Mouse (Mus musculus): ENCODE results near the gene Lmf2. TPM values are rescaled to one million over a fixed set of nuclear protein-coding genes. Genes with fewer than 3 reads are reported as not detected.

The Lmf2 gene
- 53.7 and 56.2 TPM in 2 replicates for polyA plus RNA-seq (2016; fragmentation: Nextera tagmentation; extraction: Ambion mirVana)

DNA sequence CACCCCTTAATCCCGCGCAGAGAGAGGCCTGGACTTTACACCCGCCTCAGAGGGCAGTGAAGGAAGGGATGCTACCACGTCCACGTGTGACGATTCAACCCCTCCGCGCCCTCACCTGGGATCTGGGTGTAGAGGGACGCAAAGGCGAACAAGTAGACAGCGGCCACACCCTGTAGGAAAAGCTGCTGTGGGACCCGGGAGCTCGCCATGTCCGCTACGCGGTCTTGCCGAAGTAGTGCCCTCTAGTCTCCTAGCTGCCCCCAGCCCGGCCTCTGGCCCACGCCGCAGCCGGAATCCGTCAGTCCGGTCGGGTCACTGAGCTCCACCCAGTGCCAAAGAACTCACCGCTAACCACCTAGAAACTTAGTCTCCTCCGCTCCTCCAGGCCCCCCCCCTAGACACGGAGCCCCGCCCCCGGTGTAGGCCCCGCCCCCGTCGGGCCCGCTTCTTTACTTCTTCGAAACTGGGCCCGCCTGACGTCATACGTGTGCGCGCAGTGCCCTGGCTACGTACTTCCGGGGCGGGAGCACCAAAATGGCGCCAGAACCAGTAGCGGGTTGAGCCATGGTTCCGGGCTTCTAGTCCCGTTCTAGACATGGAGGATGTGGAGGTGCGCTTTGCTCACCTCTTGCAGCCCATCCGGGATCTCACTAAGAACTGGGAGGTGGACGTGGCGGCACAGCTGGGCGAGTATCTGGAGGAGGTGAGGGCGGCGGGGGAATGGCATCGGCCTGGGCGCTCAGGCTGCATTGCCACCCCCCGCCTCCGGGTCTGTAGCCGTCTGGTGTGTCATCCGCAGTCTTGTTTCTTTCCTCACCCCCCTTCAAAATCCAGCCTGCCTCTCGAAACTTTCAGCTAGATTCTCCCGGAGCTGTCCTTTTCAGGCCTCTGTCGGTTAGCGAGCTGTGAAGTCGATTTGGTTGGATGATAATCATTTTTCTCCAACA is at the start of gene Lmf2, which contains the start of gene Ncaph2:
TSS of gene Lmf2 (minus strand) at position 419 of the 947 bp plus-strand sequence.
TSS of gene Ncaph2 (plus strand) at position 479 of the 947 bp plus-strand sequence.
- Histone ChIP-seq H3K27me3 (ENCODE audit: low read depth, poor library complexity, severe bottlenecking) (no peaks in the 10 kb centered on the region), H3K4me3 (peak within 1 kb of the TSS; percentile 88), H3K4me1 (peaks cover 26% of the 10 kb centered on the region), H3K9me3 (replicated peaks) (no peaks in the 10 kb centered on the region), H3K36me3 (peaks cover 68% of the 10 kb centered on the region), H3K27ac (replicated peaks) (peak within 1 kb of the TSS; percentile 94)
- under 1% methylated on average over 64 of the region's 64 CpGs for WGBS
- DNase-seq (ENCODE audit: low spot score): peak; percentile 98

- Histone ChIP-seq H3K9me3 (replicated peaks) (peaks cover 17% of the 10 kb centered on the region; the same call in 1 of the 2 replicates), H3K36me3 (no peaks in the 10 kb centered on the region)
- WGBS: 87% methylated on average over 10 of the region's 10 CpGs
Measured at GRCm38 (mm10) chr15:89404831-89405623, 49.6 kb upstream of the Lmf2 start.

GRCm38 (mm10) chr15:89402471-89402870 is 47.0 kb upstream of the Lmf2 start:
- no peak overlapping the region for H3K27ac ChIP-seq (replicated peaks)
- H3K4me1 ChIP-seq: no peaks in the 10 kb centered on the region
- H3K36me3 ChIP-seq: no peaks in the 10 kb centered on the region
- H3K9me3 ChIP-seq (replicated peaks): 0 out of 2 replicates have a peak, but pooled peaks cover 5% of the 10 kb centered on the region
- 77% methylated on average over 1 of the region's 1 CpGs for whole genome bisulfite sequencing
- H3K4me3 ChIP-seq: no peak overlapping the region
- H3K27me3 ChIP-seq (ENCODE audit: low read depth, poor library complexity, severe bottlenecking): no peaks in the 10 kb centered on the region
- DNase-seq (ENCODE audit: low spot score): no peak

More at GRCm38 (mm10) chr15:89404831-89405623, 49.6 kb upstream of the Lmf2 start:
- Histone ChIP-seq H3K27me3 (ENCODE audit: low read depth, poor library complexity, severe bottlenecking) (no peaks in the 10 kb centered on the region), H3K4me1 (no peaks in the 10 kb centered on the region), H3K27ac (replicated peaks) (no peak overlapping the region), H3K4me3 (no peak overlapping the region)
- no peak for DNase-seq (ENCODE audit: low spot score)

- no peak for DNase-seq (ENCODE audit: low spot score)
- no peaks in the 10 kb centered on the region for H3K4me1 ChIP-seq
- no peak overlapping the region for H3K27ac ChIP-seq (replicated peaks)
- no peaks in the 10 kb centered on the region for H3K36me3 ChIP-seq
- no peaks in the 10 kb centered on the region for H3K9me3 ChIP-seq (replicated peaks)
- H3K27me3 ChIP-seq (ENCODE audit: low read depth, poor library complexity, severe bottlenecking): no peaks in the 10 kb centered on the region
- WGBS: 60% methylated on average over 1 of the region's 1 CpGs
- H3K4me3 ChIP-seq: no peak overlapping the region
Measured at GRCm38 (mm10) chr15:89399716-89400115, 44.3 kb upstream of the Lmf2 start.

- 79% methylated on average over 2 of the region's 2 CpGs for WGBS
- H3K9me3 ChIP-seq (replicated peaks): no peaks in the 10 kb centered on the region
- no peak for DNase-seq (ENCODE audit: low spot score)
- 0 out of 2 replicates have a peak, but pooled peaks cover 3% of the 10 kb centered on the region for H3K4me1 ChIP-seq
- H3K27me3 ChIP-seq (ENCODE audit: low read depth, poor library complexity, severe bottlenecking): no peaks in the 10 kb centered on the region
- no peaks in the 10 kb centered on the region for H3K36me3 ChIP-seq
- H3K27ac ChIP-seq (replicated peaks): no peak overlapping the region
- no peak overlapping the region for H3K4me3 ChIP-seq
Measured at GRCm38 (mm10) chr15:89398146-89398545, 42.7 kb upstream of the Lmf2 start.

- 0 out of 2 replicates have a peak, but pooled peaks cover 3% of the 10 kb centered on the region for H3K4me1 ChIP-seq
- H3K4me3 ChIP-seq: no peak overlapping the region
- no peak overlapping the region for H3K27ac ChIP-seq (replicated peaks)
- no peaks in the 10 kb centered on the region for H3K36me3 ChIP-seq
- H3K27me3 ChIP-seq (ENCODE audit: low read depth, poor library complexity, severe bottlenecking): no peaks in the 10 kb centered on the region
- no peaks in the 10 kb centered on the region for H3K9me3 ChIP-seq (replicated peaks)
- no peak for DNase-seq (ENCODE audit: low spot score)
- WGBS: 88% methylated on average over 4 of the region's 4 CpGs
Measured at GRCm38 (mm10) chr15:89396883-89397282, 41.4 kb upstream of the Lmf2 start.

DNA sequence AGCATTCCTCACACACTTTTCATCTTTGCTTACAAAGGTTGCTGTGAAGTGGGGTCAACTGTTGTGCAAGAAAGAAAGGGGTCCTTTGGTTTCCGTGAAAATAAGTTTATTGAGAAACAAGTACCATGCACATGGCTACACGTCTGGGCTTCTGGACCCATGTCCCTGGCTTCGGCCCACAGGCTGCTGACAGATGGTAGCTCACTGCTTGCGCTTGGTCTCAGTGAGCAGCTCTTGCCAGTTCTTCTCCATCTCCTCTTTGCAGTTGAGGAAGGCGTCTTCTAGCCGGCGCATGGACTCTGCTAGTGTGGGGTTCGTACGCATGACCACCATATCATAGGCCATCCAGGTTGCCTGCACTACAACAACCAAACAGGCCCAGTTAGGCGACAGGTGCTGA is 34.6 kb upstream of the Lmf2 start:
- 91% methylated on average over 10 of the region's 10 CpGs for WGBS
- no peak overlapping the region for H3K27ac ChIP-seq (replicated peaks)
- H3K9me3 ChIP-seq (replicated peaks): no peaks in the 10 kb centered on the region
- no peaks in the 10 kb centered on the region for H3K36me3 ChIP-seq
- no peak for DNase-seq (ENCODE audit: low spot score)
- H3K27me3 ChIP-seq (ENCODE audit: low read depth, poor library complexity, severe bottlenecking): peaks cover 17% of the 10 kb centered on the region; the same call in 1 of the 2 replicates
- no peak overlapping the region for H3K4me3 ChIP-seq
- 0 out of 2 replicates have a peak, but pooled peaks cover 3% of the 10 kb centered on the region for H3K4me1 ChIP-seq

GRCm38 (mm10) chr15:89387127-89387526 is 31.7 kb upstream of the Lmf2 start:
- Histone ChIP-seq H3K4me3 (no peak overlapping the region), H3K4me1 (no peaks in the 10 kb centered on the region), H3K27ac (replicated peaks) (no peak overlapping the region), H3K27me3 (ENCODE audit: low read depth, poor library complexity, severe bottlenecking) (peaks cover 21% of the 10 kb centered on the region; the same call in 1 of the 2 replicates), H3K9me3 (replicated peaks) (no peaks in the 10 kb centered on the region), H3K36me3 (no peaks in the 10 kb centered on the region)
- no peak for DNase-seq (ENCODE audit: low spot score)
- 49% methylated on average over 12 of the region's 12 CpGs for WGBS

GRCm38 (mm10) chr15:89384617-89385016 is 29.2 kb upstream of the Lmf2 start, which contains the start of gene Klhdc7b:
Gene Klhdc7b (plus strand): TSS chr15:89384917.
- Histone ChIP-seq H3K9me3 (replicated peaks) (no peaks in the 10 kb centered on the region), H3K4me1 (peaks cover under 1% of the 10 kb centered on the region), H3K27ac (replicated peaks) (no peak within 1 kb of the TSS), H3K4me3 (no peak within 1 kb of the TSS), H3K27me3 (ENCODE audit: low read depth, poor library complexity, severe bottlenecking) (peaks cover 47% of the 10 kb centered on the region), H3K36me3 (no peaks in the 10 kb centered on the region)
- 86% methylated on average over 7 of the region's 7 CpGs for WGBS
- no peak for DNase-seq (ENCODE audit: low spot score)

DNA sequence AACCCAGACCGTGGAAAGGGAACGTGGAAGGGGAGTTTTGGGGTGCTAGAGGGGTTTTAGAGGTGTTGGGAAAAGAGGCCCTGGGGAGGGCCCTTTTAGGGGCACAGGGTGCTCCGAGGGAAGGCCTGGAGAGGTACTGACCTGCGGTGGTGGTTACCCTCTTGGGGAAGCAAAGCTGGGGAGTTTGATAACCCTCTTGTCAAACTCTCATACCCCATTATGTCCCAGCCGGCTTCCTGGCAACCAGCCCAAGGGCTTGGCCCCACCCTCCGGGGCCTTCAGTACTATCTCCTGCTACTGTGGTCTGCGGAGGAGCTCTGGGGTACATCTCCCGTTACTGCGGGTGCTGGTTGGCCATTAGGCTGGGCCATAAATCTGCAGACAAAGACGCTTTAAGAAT is 24.0 kb upstream of the Lmf2 start:
- Histone ChIP-seq H3K9me3 (replicated peaks) (no peaks in the 10 kb centered on the region), H3K27me3 (ENCODE audit: low read depth, poor library complexity, severe bottlenecking) (peaks cover 79% of the 10 kb centered on the region), H3K4me1 (peaks cover 30% of the 10 kb centered on the region), H3K27ac (replicated peaks) (peak overlapping the region; percentile 10; the same call in 1 of the 2 replicates), H3K36me3 (no peaks in the 10 kb centered on the region), H3K4me3 (peak overlapping the region; percentile 56)
- WGBS: 17% methylated on average over 10 of the region's 10 CpGs
- no peak for DNase-seq (ENCODE audit: low spot score)

- H3K36me3 ChIP-seq: no peaks in the 10 kb centered on the region
- DNase-seq (ENCODE audit: low spot score): peak; percentile 58
- peaks cover 35% of the 10 kb centered on the region for H3K4me1 ChIP-seq
- H3K27me3 ChIP-seq (ENCODE audit: low read depth, poor library complexity, severe bottlenecking): peaks cover 79% of the 10 kb centered on the region
- H3K4me3 ChIP-seq: peak within 1 kb of the TSS; percentile 56
- H3K27ac ChIP-seq (replicated peaks): peak within 1 kb of the TSS; percentile 10
- no peaks in the 10 kb centered on the region for H3K9me3 ChIP-seq (replicated peaks)
- WGBS: under 1% methylated on average over 33 of the region's 33 CpGs
Measured at GRCm38 (mm10) chr15:89378831-89379401, 23.5 kb upstream of the Lmf2 start, which contains the start of gene Odf3b. Gene Odf3b (minus strand): TSS chr15:89379282.

All from midbrain, embryonic 10.5 days (tissue).